In the genomic region with DNA sequence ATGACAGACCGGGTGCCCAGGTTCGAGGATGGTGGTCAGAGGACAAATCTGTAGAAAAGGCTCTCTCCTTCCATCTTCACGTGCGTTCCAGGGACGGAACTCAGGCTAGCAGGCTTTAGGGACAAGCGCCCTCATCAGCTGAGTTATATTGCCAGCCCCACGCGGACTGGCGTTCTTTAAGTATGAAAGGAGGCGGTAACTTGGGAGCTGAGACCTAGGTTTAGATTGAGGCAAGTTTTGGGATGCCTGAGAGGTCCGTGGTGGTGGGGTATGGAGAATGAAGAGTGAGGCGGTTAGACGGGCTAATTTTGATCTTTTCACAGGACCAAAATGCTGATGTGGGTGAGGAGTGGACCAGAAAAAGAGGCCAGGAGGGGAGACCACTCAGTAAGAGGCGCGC, we compare ENCODE assay signal across 8 mouse cellular contexts. TPM values are rescaled to one million over a fixed set of nuclear protein-coding genes. Genes with fewer than 3 reads are reported as not detected.
A peak's percentile ranks its signal among the peaks of the same experiment; 100 is the strongest.
DNase-seq lines count a peak whose midpoint lies in the region; ATAC-seq lines count a peak whose summit lies in the region.

No protein-coding gene starts in this region.

- H3K27me3 ChIP-seq in heart, embryonic 14.5 days (ENCODE audit: control insufficient read depth, insufficient read depth, low read length) = peaks cover 5% of the 10 kb centered on the region; the same call in 1 of the 2 replicates
- peaks cover 66% of the 10 kb centered on the region for H3K27me3 ChIP-seq in hindbrain, embryonic 12.5 days
- peaks cover 11% of the 10 kb centered on the region for H3K27me3 ChIP-seq in midbrain, embryonic 16.5 days (ENCODE audit: control insufficient read depth, insufficient read depth, low read depth, low read length)

- no peak for DNase-seq in heart, adult 8-10 months (ENCODE audit: low spot score)
- DNase-seq in NIH3T3 (ENCODE audit: low read depth) = peak; percentile 62
- DNase-seq in yolk sac, embryonic 10.5 days (ENCODE audit: low spot score) = no peak
- no peak for DNase-seq in cerebellum, adult 9-11 months
- DNase-seq in Muller cell, postnatal 12 days (ENCODE audit: inconsistent ontology term) = no peak

- H3K9me3 ChIP-seq in heart, embryonic 14.5 days (ENCODE audit: control insufficient read depth, low read length) = no peaks in the 10 kb centered on the region
- no peaks in the 10 kb centered on the region for H3K9me3 ChIP-seq in hindbrain, embryonic 12.5 days (replicated peaks)
- H3K9me3 ChIP-seq in midbrain, embryonic 16.5 days (replicated peaks; ENCODE audit: control insufficient read depth, low read length, poor library complexity, severe bottlenecking) = no peaks in the 10 kb centered on the region

- peaks cover 13 to 16% of the 10 kb centered on the region in 2 experiments for H3K4me1 ChIP-seq in heart, embryonic 14.5 days (ENCODE audit: control insufficient read depth in 2 of 2, insufficient read depth in 2 of 2, low read length in 2 of 2)
- H3K4me1 ChIP-seq in hindbrain, embryonic 12.5 days = peaks cover 12% of the 10 kb centered on the region
- peaks cover 7% of the 10 kb centered on the region for H3K4me1 ChIP-seq in midbrain, embryonic 16.5 days (ENCODE audit: control insufficient read depth, insufficient read depth, low read length)

- H3K36me3 ChIP-seq in heart, embryonic 14.5 days (ENCODE audit: control insufficient read depth, insufficient read depth, low read length) = no peaks in the 10 kb centered on the region
- H3K36me3 ChIP-seq in hindbrain, embryonic 12.5 days = no peaks in the 10 kb centered on the region
- H3K36me3 ChIP-seq in midbrain, embryonic 16.5 days (ENCODE audit: control insufficient read depth, insufficient read depth, low read length) = no peaks in the 10 kb centered on the region

- H3K9ac ChIP-seq in heart, embryonic 14.5 days (ENCODE audit: low read length) = peak overlapping the region; percentile 66
- no peak overlapping the region for H3K9ac ChIP-seq in hindbrain, embryonic 12.5 days
- peak overlapping the region; percentile 58 for H3K9ac ChIP-seq in midbrain, embryonic 16.5 days (ENCODE audit: low read depth, low read length)

- H3K4me2 ChIP-seq in heart, embryonic 14.5 days (ENCODE audit: low read length) = peak overlapping the region; percentile 87
- peak overlapping the region; percentile 61 for H3K4me2 ChIP-seq in hindbrain, embryonic 12.5 days (replicated peaks)
- H3K4me2 ChIP-seq in midbrain, embryonic 16.5 days (ENCODE audit: low read length) = peak overlapping the region; percentile 71

- no peak for ATAC-seq in heart, embryonic 14.5 days (ENCODE audit: insufficient number of reproducible peaks, insufficient read depth, low FRiP score, low read depth)
- no peak for ATAC-seq in hindbrain, embryonic 12.5 days (ENCODE audit: low FRiP score)
- ATAC-seq in midbrain, embryonic 16.5 days = no peak

- H3K4me3 ChIP-seq in heart, embryonic 14.5 days (ENCODE audit: control insufficient read depth in 1 of 2, insufficient read depth in 1 of 2, low read depth in 1 of 2, low read length in 2 of 2) = peak overlapping the region; percentile 42 to 69
- peak overlapping the region; percentile 38 for H3K4me3 ChIP-seq in hindbrain, embryonic 12.5 days
- peak overlapping the region; percentile 49 for H3K4me3 ChIP-seq in midbrain, embryonic 16.5 days (ENCODE audit: low read depth, low read length)

- no peak overlapping the region; a peak in 1 of 4 replicates for H3K27ac ChIP-seq in heart, embryonic 14.5 days (replicated peaks in 1 of 2; ENCODE audit: control insufficient read depth in 1 of 2, insufficient read depth in 1 of 2, low read depth in 2 of 2, low read length in 2 of 2)
- H3K27ac ChIP-seq in hindbrain, embryonic 12.5 days = no peak overlapping the region
- no peak overlapping the region for H3K27ac ChIP-seq in midbrain, embryonic 16.5 days (ENCODE audit: low read length)

- WGBS in heart, embryonic 14.5 days = 3% methylated on average over 15 of the region's 15 CpGs
- WGBS in hindbrain, embryonic 12.5 days = 8% methylated on average over 15 of the region's 15 CpGs
- WGBS in midbrain, embryonic 16.5 days = 4% methylated on average over 15 of the region's 15 CpGs

RNA-seq across cellular contexts. Expression of gene Vav1, which starts 4.2 kb away (rescaled TPM):
- polyA plus RNA-seq in heart, embryonic 14.5 days (2014; fragmentation: Nextera tagmentation; extraction: Ambion mirVana) = 1.4 and 2.2 TPM in 2 replicates
- total RNA-seq in heart, adult 8-10 months (2022) = 1 to 10 TPM; 1.1 to 1.9 (median 1.4) TPM
- polyA plus RNA-seq in hindbrain, embryonic 12.5 days (2016; fragmentation: Nextera tagmentation; extraction: Ambion mirVana) = 1.9 and 2.0 TPM in 2 replicates
- polyA plus RNA-seq in midbrain, embryonic 16.5 days (2015; fragmentation: Nextera tagmentation; extraction: Ambion mirVana) = 1.2 and 1.3 TPM in 2 replicates

RNA-seq across cellular contexts. Expression of gene Trip10, which starts 25.4 kb away (rescaled TPM):
- 32.9 and 33.0 TPM in 2 replicates for polyA plus RNA-seq in heart, embryonic 14.5 days (2014; fragmentation: Nextera tagmentation; extraction: Ambion mirVana)
- total RNA-seq in heart, adult 8-10 months (2022) = 100 to 1,000 TPM; 117 to 154 (median 134) TPM
- 23.5 and 23.9 TPM in 2 replicates for polyA plus RNA-seq in hindbrain, embryonic 12.5 days (2016; fragmentation: Nextera tagmentation; extraction: Ambion mirVana)
- 9.2 and 9.4 TPM in 2 replicates for polyA plus RNA-seq in midbrain, embryonic 16.5 days (2015; fragmentation: Nextera tagmentation; extraction: Ambion mirVana)

RNA-seq across cellular contexts. Expression of gene Gpr108, which starts 26.4 kb away (rescaled TPM):
- 27.4 and 29.0 TPM in 2 replicates for polyA plus RNA-seq in heart, embryonic 14.5 days (2014; fragmentation: Nextera tagmentation; extraction: Ambion mirVana)
- 10 to 100 TPM; 29.1 to 35.0 (median 31.0) TPM for total RNA-seq in heart, adult 8-10 months (2022)
- 24.7 and 27.1 TPM in 2 replicates for polyA plus RNA-seq in hindbrain, embryonic 12.5 days (2016; fragmentation: Nextera tagmentation; extraction: Ambion mirVana)
- 18.7 and 21.1 TPM in 2 replicates for polyA plus RNA-seq in midbrain, embryonic 16.5 days (2015; fragmentation: Nextera tagmentation; extraction: Ambion mirVana)

RNA-seq across cellular contexts. Expression of gene C3, which starts 46.8 kb away (rescaled TPM):
- 0.74 and 1.00 TPM in 2 replicates for polyA plus RNA-seq in heart, embryonic 14.5 days (2014; fragmentation: Nextera tagmentation; extraction: Ambion mirVana)
- total RNA-seq in heart, adult 8-10 months (2022) = 100 to 1,000 TPM in 2 of 4 experiments, 10 to 100 TPM in 2; 65.8 to 155 (median 120) TPM
- polyA plus RNA-seq in hindbrain, embryonic 12.5 days (2016; fragmentation: Nextera tagmentation; extraction: Ambion mirVana) = 0.76 and 1.2 TPM in 2 replicates
- polyA plus RNA-seq in midbrain, embryonic 16.5 days (2015; fragmentation: Nextera tagmentation; extraction: Ambion mirVana) = 1.6 and 2.8 TPM in 2 replicates
